Mouse (Mus musculus) neural tube, embryonic 15.5 days (tissue): ENCODE results near the gene Gpatch11. TPM values are rescaled to one million over a fixed set of nuclear protein-coding genes. Genes with fewer than 3 reads are reported as not detected.

Experiments
- ATAC-seq: fragments of 200-750 bp; cut with Nextera tagmentation; 2 replicates; pipeline ENCODE4 v1.8.0; 2017; ENCODE audit warnings: mild to moderate bottlenecking, moderate TSS enrichment, moderate library complexity; ENCODE audit not compliant: low FRiP score
- H3K27ac ChIP-seq: fragments of 300-500 bp; sonication (generic); replicated peaks from 2 replicates; pipeline ENCODE4 v1.5.1; 2015; ENCODE audit warnings: mild to moderate bottlenecking, inconsistent platforms
- H3K27me3 ChIP-seq: fragments of 300-500 bp; sonication (generic); replicated peaks from 2 replicates; pipeline ENCODE4 v1.6.1; 2015; ENCODE audit warnings: inconsistent platforms
- H3K36me3 ChIP-seq: fragments of 300-500 bp; sonication (generic); 2 replicates; pipeline ENCODE4 v1.6.1; 2015; ENCODE audit warnings: inconsistent platforms
- H3K4me1 ChIP-seq: fragments of 300-500 bp; sonication (generic); 2 replicates; pipeline ENCODE4 v1.6.1; 2015; ENCODE audit warnings: inconsistent platforms
- H3K4me2 ChIP-seq: fragments of 300-500 bp; sonication (generic); 2 replicates; pipeline ENCODE4 v1.6.1; 2015; ENCODE audit warnings: inconsistent platforms, mild to moderate bottlenecking, moderate library complexity
- H3K4me3 ChIP-seq: fragments of 300-500 bp; sonication (generic); replicated peaks from 2 replicates; pipeline ENCODE4 v1.5.1; 2015; ENCODE audit warnings: mild to moderate bottlenecking, inconsistent platforms
- H3K9ac ChIP-seq: fragments of 300-500 bp; sonication (generic); replicated peaks from 2 replicates; pipeline ENCODE4 v1.6.1; 2015; ENCODE audit warnings: mild to moderate bottlenecking, inconsistent platforms
- H3K9me3 ChIP-seq: fragments of 300-500 bp; sonication (generic); replicated peaks from 2 replicates; pipeline ENCODE4 v1.6.1; 2016; ENCODE audit warnings: inconsistent platforms
- WGBS: fragments of 180-500 bp; shearing (Covaris S2); methylation state at CpG from one replicate; pipeline ENCODE4 v1.1.7; 2015; ENCODE audit warnings: mixed read lengths; 5-methylcytosine and 5-hydroxymethylcytosine counted together
- polyA plus RNA-seq: library from polyadenylated mRNA; unstranded; fragments of >200 nt; fragmentation: Nextera tagmentation; extraction: Ambion mirVana; gene quantifications from 2 replicates; pipeline ENCODE4 v1.2.1, GENCODE M21; 2015

Gene Gpatch11
- polyA plus RNA-seq, 1 experiment from 2014 or later, result 61.3 TPM

- H3K9ac ChIP-seq, result no peak overlapping the region
- no peaks in the 10 kb centered on the region for H3K36me3 ChIP-seq
- H3K27me3 ChIP-seq, result no peaks in the 10 kb centered on the region
- no peak for ATAC-seq
- peak overlapping the region; percentile 31 for H3K4me2 ChIP-seq
- H3K27ac ChIP-seq, result no peak overlapping the region
- no peaks in the 10 kb centered on the region for H3K9me3 ChIP-seq
- WGBS, result 52% methylated on average over 8 of the region's 8 CpGs
- H3K4me1 ChIP-seq, result no peaks in the 10 kb centered on the region
- no peak overlapping the region for H3K4me3 ChIP-seq
These were observed 60.0 kb downstream of the Gpatch11 start for GRCm38 (mm10) chr17:78895394-78895793.

Other genes with a start within 250 kb of the Gpatch11 start
- 4.6 and 4.8 TPM in 2 replicates for gene Strn, start 98.4 kb upstream of the Gpatch11 start, polyA plus RNA-seq
- 17.5 and 17.7 TPM in 2 replicates for gene Heatr5b, start 203 bp upstream of the Gpatch11 start, polyA plus RNA-seq
- gene Eif2ak2, start 47.0 kb downstream of the Gpatch11 start, polyA plus RNA-seq, result 3.6 and 6.0 TPM in 2 replicates
- 0.13 TPM in 1 of 2 replicates, not detected in the other for gene Sult6b1, start 71.4 kb downstream of the Gpatch11 start, polyA plus RNA-seq
- gene Cebpzos, start 80.9 kb downstream of the Gpatch11 start, polyA plus RNA-seq, result 113 and 125 TPM in 2 replicates
- gene Cebpz, start 101.5 kb downstream of the Gpatch11 start, polyA plus RNA-seq, result 38.7 and 46.5 TPM in 2 replicates
- gene Ndufaf7, start 101.6 kb downstream of the Gpatch11 start, polyA plus RNA-seq, result 67.0 and 68.2 TPM in 2 replicates
- gene Prkd3, start 185.2 kb downstream of the Gpatch11 start, polyA plus RNA-seq, result 9.4 and 14.5 TPM in 2 replicates
- gene Qpct, start 216.3 kb downstream of the Gpatch11 start, polyA plus RNA-seq, result 24.3 and 24.5 TPM in 2 replicates